Mouse (Mus musculus) midbrain, embryonic 11.5 days (tissue): ENCODE measurements around the gene Gldc. TPM values are rescaled to one million over a fixed set of nuclear protein-coding genes. Genes with fewer than 3 reads are reported as not detected.

Source experiments
- ATAC-seq: fragments of 200-750 bp; cut with Nextera tagmentation; 2 replicates; pipeline ENCODE4 v1.8.0; 2017; ENCODE audit warnings: moderate TSS enrichment, moderate library complexity; ENCODE audit not compliant: low FRiP score
- DNase-seq: peaks from one replicate; pipeline ENCODE4 v3.0.0; 2015; ENCODE audit warnings: low spot score; ENCODE audit errors: missing footprints
- H3K27ac ChIP-seq: fragments of 300-500 bp; sonication (generic); 2 replicates; pipeline ENCODE4 v1.5.1; 2014; ENCODE audit warnings: low read depth, low read length
- H3K27me3 ChIP-seq: fragments of 300-500 bp; sonication (generic); 2 replicates; pipeline ENCODE4 v1.6.1; 2014; ENCODE audit warnings: mild to moderate bottlenecking, low read length, moderate library complexity, mixed read lengths; ENCODE audit not compliant: control insufficient read depth, insufficient read depth
- H3K36me3 ChIP-seq: fragments of 300-500 bp; sonication (generic); 2 replicates; pipeline ENCODE4 v1.6.1; 2014; ENCODE audit warnings: mild to moderate bottlenecking, low read length, moderate library complexity, mixed read lengths; ENCODE audit not compliant: control insufficient read depth, insufficient read depth
- H3K4me1 ChIP-seq: fragments of 300-500 bp; sonication (generic); 2 replicates; pipeline ENCODE4 v1.6.1; 2014; ENCODE audit warnings: low read length; ENCODE audit not compliant: control insufficient read depth, insufficient read depth
- H3K4me2 ChIP-seq: fragments of 300-500 bp; sonication (generic); 2 replicates; pipeline ENCODE4 v1.6.1; 2014; ENCODE audit warnings: mild to moderate bottlenecking, moderate library complexity
- H3K4me3 ChIP-seq: fragments of 300-500 bp; sonication (generic); 2 replicates; pipeline ENCODE4 v1.5.1; 2014; ENCODE audit warnings: low read depth, low read length
- H3K9ac ChIP-seq: fragments of 300-500 bp; sonication (generic); 2 replicates; pipeline ENCODE4 v1.6.1; 2014; ENCODE audit warnings: low read length
- H3K9me3 ChIP-seq: fragments of 300-500 bp; sonication (generic); 2 replicates; pipeline ENCODE4 v1.6.1; 2016; ENCODE audit warnings: low read length; ENCODE audit not compliant: control insufficient read depth
- WGBS: fragments of 180-500 bp; shearing (Covaris S2); extraction: QIAGEN DNeasy Blood & Tissue Kit; methylation state at CpG from one replicate; pipeline ENCODE4 v1.1.7; 2014; 5-methylcytosine and 5-hydroxymethylcytosine counted together
- polyA plus RNA-seq: library from polyadenylated mRNA; unstranded; fragments of >200 nt; fragmentation: Nextera tagmentation; extraction: Ambion mirVana; gene quantifications from 2 replicates; pipeline ENCODE4 v1.2.1, GENCODE M21; 2014

Gldc gene
- polyA plus RNA-seq, 1 experiment from 2014 or later = 20.3 TPM

GRCm38 (mm10) chr19:30051479-30051878, 123.8 kb downstream of the Gldc start:
- ATAC-seq (no peak), DNase-seq (peak; percentile 75)
- H3K4me1 ChIP-seq = no peaks in the 10 kb centered on the region
- no peak overlapping the region for H3K9ac ChIP-seq
- H3K4me2 ChIP-seq = no peak overlapping the region
- no peaks in the 10 kb centered on the region for H3K27me3 ChIP-seq
- H3K4me3 ChIP-seq = no peak overlapping the region
- H3K36me3 ChIP-seq = no peaks in the 10 kb centered on the region
- WGBS = 92% methylated on average over 3 of the region's 3 CpGs
- H3K27ac ChIP-seq = no peak overlapping the region
- H3K9me3 ChIP-seq = no peaks in the 10 kb centered on the region

- 69% methylated on average over 2 of the region's 2 CpGs for WGBS
- Histone ChIP-seq H3K4me2 (no peak overlapping the region), H3K4me1 (no peaks in the 10 kb centered on the region), H3K4me3 (no peak overlapping the region), H3K9me3 (no peaks in the 10 kb centered on the region), H3K36me3 (no peaks in the 10 kb centered on the region; the same call in 1 of the 2 replicates), H3K9ac (no peak overlapping the region), H3K27ac (no peak overlapping the region), H3K27me3 (no peaks in the 10 kb centered on the region)
- no peak for ATAC-seq
- DNase-seq = peak; percentile 39
Observed at GRCm38 (mm10) chr19:30050584-30050983, 124.6 kb downstream of the Gldc start.

Other genes with a start within 250 kb of the Gldc start
- gene Trpd52l3, start 171.6 kb downstream of the Gldc start, polyA plus RNA-seq = not detected in 2 replicates
- 80.3 and 85.2 TPM in 2 replicates for gene Uhrf2, start 144.9 kb downstream of the Gldc start, polyA plus RNA-seq
- gene Mbl2, start 57.5 kb upstream of the Gldc start, polyA plus RNA-seq = not detected in 2 replicates